In the genomic region with DNA sequence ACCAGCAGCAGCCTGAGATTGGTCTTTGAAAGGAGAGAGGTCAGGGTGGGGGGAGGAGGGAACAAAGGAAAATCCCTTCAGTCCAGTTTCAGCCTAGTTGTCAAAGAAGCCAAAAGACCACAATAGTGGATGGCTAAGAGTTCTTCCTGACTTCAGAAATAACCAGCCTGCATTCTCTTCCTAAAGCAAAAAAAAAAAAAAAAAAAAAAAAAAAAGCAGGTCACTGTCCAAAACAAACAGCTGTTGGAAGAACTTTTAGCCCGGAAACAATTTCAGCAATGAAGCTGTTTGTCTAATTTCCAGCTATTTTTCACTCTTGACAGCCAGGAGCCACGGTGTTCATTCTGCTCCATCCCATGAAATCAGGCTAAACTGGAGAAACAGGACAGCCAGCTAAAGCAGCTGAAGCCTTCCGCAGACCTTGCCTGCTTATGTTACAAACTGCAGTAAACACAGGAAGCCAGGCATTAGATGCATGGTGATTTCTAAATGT, we compare ENCODE assay signal across 9 mouse cellular contexts.
A peak's percentile ranks its signal among the peaks of the same experiment; 100 is the strongest.
DNase-seq lines count a peak whose midpoint lies in the region; ATAC-seq and TF ChIP-seq lines count a peak whose summit lies in the region.
"Had no signal": no experiment of that assay in that cellular context is flagged by ENCODE, and none has a peak within 500 bp of the region (broad histone marks: within the 10 kb centered on the region; RNA-seq: fewer than 3 reads in every experiment).

No protein-coding gene starts in this region.

- no peaks in the 10 kb centered on the region for H3K9me3 ChIP-seq in hindbrain, embryonic 10.5 days
- H3K9me3 ChIP-seq in hindbrain, postnatal 0 days (ENCODE audit: low read length), result no peaks in the 10 kb centered on the region
- H3K9me3 ChIP-seq: liver, embryonic 15.5 days had no signal

- H3K4me3 ChIP-seq in hindbrain, embryonic 10.5 days, result no peak overlapping the region
- H3K4me3 ChIP-seq in hindbrain, postnatal 0 days (ENCODE audit: low read length), result no peak overlapping the region
- H3K4me3 ChIP-seq in layer of hippocampus, adult 2 months, result no peak overlapping the region
- H3K4me3 ChIP-seq: liver, embryonic 15.5 days had no signal

- peak overlapping the region; percentile 66 for H3K27ac ChIP-seq in hindbrain, embryonic 10.5 days
- H3K27ac ChIP-seq in hindbrain, postnatal 0 days, result no peak overlapping the region
- no peak overlapping the region for H3K27ac ChIP-seq in layer of hippocampus, adult 2 months
- H3K27ac ChIP-seq: liver, embryonic 15.5 days had no signal

- no peak for ATAC-seq in hindbrain, postnatal 0 days

- no peak overlapping the region for H3K9ac ChIP-seq in hindbrain, postnatal 0 days (replicated peaks; ENCODE audit: low read length)
- H3K9ac ChIP-seq: liver, embryonic 15.5 days had no signal

- TF ChIP-seq CTCF in hindbrain, postnatal 0 days (IDR thresholded peaks at IDR 0.05; ENCODE audit: low read depth), result no peak
- no peak for TF ChIP-seq CTCF in layer of hippocampus, adult 2 months (conservative IDR thresholded peaks at IDR 0.05)

- H3K36me3 ChIP-seq in hindbrain, embryonic 10.5 days, result no peaks in the 10 kb centered on the region
- no peaks in the 10 kb centered on the region for H3K36me3 ChIP-seq in hindbrain, postnatal 0 days (ENCODE audit: insufficient read depth, low read length)
- H3K36me3 ChIP-seq: liver, embryonic 15.5 days had no signal

- 44% methylated on average over 3 of the region's 3 CpGs for WGBS in hindbrain, embryonic 10.5 days
- WGBS in hindbrain, postnatal 0 days, result 20% methylated on average over 3 of the region's 3 CpGs

- no peak overlapping the region for H3K4me2 ChIP-seq in hindbrain, postnatal 0 days (ENCODE audit: low read depth, low read length)
- H3K4me2 ChIP-seq: liver, embryonic 15.5 days had no signal

- H3K27me3 ChIP-seq in hindbrain, embryonic 10.5 days (ENCODE audit: insufficient read depth, poor library complexity, severe bottlenecking), result no peaks in the 10 kb centered on the region
- no peaks in the 10 kb centered on the region for H3K27me3 ChIP-seq in hindbrain, postnatal 0 days (ENCODE audit: insufficient read depth, low read length)
- H3K27me3 ChIP-seq: liver, embryonic 15.5 days had no signal

- peaks cover 14% of the 10 kb centered on the region for H3K4me1 ChIP-seq in hindbrain, embryonic 10.5 days (replicated peaks)
- no peaks in the 10 kb centered on the region for H3K4me1 ChIP-seq in hindbrain, postnatal 0 days (ENCODE audit: insufficient read depth, low read length)
- H3K4me1 ChIP-seq: liver, embryonic 15.5 days had no signal

- peak; percentile 10 for DNase-seq in hindbrain, embryonic 10.5 days (ENCODE audit: low spot score)
- DNase-seq in hindbrain, postnatal 0 days (ENCODE audit: low spot score), result no peak
- DNase-seq in brain, adult 2 months (ENCODE audit: low read depth, low spot score), result peak; percentile 13
- DNase-seq in gonadal fat pad, adult 2 months (ENCODE audit: low read depth), result peak; percentile 31
- peak; percentile 70 for DNase-seq in kidney, postnatal 14 days
- DNase-seq in layer of hippocampus, adult 2 months (ENCODE audit: low spot score in 2 of 2), result no peak
- no peak for DNase-seq in thymus, postnatal 25 days
- DNase-seq in cerebellum, adult 11 months, result no peak

Comparison
In these comparisons a context has a peak if more than half of its experiments do, and no peak if none do; other contexts are left out.
1. DNase-seq: peak in hindbrain, embryonic 10.5 days (single experiment), brain, adult 2 months (single experiment), gonadal fat pad, adult 2 months (single experiment) and kidney, postnatal 14 days (single experiment); none in hindbrain, postnatal 0 days (single experiment), layer of hippocampus, adult 2 months (0 of 2), thymus, postnatal 25 days (single experiment) and cerebellum, adult 11 months (single experiment).